Mouse (Mus musculus) E14TG2a.4 (cell line): ENCODE results near the gene Csk.

Source experiments
- CTCF ChIP-seq: conservative IDR thresholded peaks from 2 replicates; pipeline ENCODE4 v1.5.1; 2014; ENCODE audit warnings: low read length
- NANOG ChIP-seq: IDR thresholded peaks from 2 replicates; pipeline ENCODE4 v1.6.1; 2014; ENCODE audit warnings: borderline replicate concordance, low read length, mixed read lengths
- POU5F1 ChIP-seq: IDR thresholded peaks from 2 replicates; pipeline ENCODE4 v1.6.1; 2014; ENCODE audit warnings: low read length, borderline replicate concordance

DNA sequence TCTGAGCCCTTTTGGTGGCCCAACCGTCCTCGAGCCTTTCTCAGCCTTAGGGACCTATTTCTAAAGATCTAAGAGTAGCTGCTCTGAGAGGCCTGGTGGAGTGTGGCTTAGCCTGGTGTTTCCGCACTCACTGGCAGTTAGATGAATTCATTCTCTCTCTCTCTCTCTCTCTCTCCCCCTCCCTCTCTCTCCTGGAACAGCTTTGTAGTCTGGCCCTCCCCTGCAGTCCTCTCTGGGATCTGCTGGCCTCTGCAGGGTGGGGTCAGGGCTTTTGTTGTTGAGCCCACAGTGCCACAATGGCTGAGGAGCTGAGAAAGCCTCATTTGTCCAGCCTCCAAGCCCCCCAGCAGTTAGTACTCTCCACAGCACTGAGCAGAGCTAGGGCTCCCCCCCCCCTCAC, 576 bp downstream of the Csk start:
- TF ChIP-seq CTCF: no peak
- no peak for TF ChIP-seq NANOG
- no peak for TF ChIP-seq POU5F1
